Mouse (Mus musculus) neural tube, embryonic 10.5 days (tissue): ENCODE measurements around the gene Dysf.

Source experiments
- DNase-seq: peaks from one replicate; pipeline ENCODE4 v3.0.0-alpha.2; 2017; ENCODE audit warnings: low spot score; ENCODE audit errors: extremely low spot score

Dysf gene

DNA sequence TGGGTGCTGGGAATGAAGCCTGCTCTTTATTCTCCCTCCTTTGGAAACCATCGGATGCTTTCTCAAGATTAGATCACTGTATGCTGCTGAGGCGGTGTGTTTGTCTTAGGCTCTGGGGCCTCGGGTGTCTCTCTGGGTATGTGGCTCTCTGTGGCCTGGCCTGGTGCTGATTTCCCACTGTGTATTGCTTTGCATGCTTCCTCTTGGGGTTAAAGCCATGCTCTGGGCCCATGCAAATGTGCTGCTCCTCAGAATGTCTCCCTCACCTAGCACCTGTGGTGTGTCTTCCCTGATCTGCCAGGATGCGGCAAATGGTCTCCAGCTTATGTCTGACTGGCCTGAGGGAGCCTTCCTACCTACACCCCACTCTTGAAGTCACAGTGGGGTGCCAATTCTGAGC lies 41.8 kb downstream of the Dysf start:
- DNase-seq, result no peak

DNA sequence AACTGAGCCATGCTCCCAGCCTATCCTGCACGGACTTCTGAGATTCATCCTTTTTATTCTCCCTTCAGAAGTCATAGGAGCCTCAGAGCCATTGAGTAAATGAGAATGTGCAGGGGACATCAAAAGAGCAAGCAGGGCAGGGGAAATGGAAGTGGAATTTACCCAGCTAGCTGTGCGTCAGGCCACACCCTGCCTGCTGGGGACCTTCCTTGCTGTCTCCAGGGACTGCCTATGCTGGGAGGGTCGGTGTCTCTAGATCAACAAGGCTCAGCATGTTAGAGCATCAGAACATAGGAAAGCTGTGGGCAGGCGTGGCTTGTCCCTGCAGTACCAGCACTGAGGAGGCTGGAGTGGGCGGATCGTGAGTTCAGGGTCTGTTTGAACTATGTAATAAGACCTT lies 42.6 kb downstream of the Dysf start:
- no peak for DNase-seq

DNA sequence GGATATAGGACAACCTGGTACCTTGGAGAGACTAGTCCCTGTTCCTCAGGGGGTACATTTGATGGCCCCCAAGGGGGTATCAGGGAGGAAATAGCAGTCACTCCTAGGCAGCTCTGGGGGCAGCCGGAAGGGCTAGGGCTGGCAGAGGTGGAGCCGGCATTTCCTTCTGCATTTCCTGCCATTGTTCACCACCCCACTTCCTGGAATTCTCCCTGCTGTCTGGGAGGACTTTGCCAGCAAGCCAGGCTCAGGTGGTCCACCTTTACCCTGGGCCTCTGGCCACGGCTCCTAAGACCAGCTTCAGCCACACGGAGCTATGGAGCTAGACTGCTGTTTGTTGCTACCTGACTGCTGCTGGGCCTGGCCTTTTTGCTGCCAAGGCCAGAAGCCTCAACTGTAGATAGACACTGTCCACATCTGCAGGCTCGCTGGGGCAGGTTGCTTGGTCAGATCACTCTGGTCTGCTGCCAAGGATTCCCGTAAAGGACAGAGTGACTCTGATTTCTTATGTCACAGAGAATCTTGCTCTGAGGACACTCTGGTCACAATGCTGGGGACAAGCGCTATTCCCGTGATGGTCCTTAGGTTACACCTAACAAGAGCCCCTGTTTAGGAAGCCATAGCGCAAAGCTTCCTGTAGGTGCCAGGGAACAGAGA lies 45.6 kb downstream of the Dysf start:
- DNase-seq, result no peak

DNA sequence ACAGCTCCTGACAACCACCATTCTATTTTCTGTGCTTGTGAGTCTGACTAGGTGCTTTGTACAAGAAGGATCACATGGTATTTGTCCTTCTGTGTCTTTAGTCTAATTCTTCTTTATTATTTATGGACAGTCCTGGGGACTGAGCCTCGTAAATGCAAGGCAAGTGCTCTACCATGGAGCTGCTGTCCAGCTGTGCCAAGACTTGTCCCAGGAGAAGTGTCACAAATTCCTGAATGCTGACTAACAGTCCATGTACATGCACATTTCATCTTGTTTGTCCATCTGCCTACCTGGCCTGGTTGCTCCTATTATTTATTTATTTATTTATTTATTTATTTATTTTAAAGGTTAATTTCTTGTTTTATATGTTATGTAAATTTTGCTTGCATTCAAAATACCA lies 47.2 kb downstream of the Dysf start:
- no peak for DNase-seq

DNA sequence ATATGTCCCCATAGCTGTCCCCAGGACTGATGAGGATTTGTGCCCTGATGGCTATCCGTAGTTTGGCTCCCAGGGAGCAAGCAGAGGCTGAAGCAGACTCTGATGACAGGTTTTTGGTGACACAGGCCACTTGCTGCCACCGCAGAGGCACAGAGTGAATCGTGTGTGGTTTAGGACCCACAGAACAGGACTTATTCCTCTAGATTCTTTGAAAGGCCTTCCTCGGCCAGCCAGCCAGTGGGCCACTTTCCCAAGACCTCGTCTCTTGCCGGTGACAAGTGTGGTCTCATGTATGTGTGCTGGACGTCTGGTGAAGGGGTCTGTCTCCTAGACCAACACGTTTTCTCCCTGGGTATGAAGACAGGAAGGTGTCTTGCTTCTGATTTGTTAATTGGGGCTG lies 48.8 kb downstream of the Dysf start:
- DNase-seq, result no peak

DNA sequence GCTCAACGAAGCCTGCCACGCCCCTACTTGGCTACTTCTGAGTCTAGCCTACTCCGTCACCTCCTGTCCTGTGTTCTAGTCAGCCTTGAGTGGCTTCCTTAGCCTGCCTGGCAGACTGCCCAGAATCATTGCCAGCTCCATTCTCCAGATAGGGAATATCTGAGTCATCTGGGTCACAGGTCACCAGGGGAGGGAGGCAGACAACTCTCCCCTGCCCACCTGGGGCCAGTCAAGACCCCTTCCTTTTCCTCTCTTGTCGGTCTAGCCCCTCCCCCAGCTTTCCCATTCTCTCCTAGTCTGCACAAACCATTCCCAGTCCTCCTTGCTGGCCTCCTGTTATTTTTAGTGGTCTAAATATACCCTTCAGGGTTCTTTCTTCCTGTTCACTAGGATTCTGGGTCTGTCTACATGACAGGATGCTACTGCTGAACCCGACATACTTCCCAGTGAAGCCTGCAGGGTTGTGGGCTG lies 50.3 kb downstream of the Dysf start:
- DNase-seq, result no peak

DNA sequence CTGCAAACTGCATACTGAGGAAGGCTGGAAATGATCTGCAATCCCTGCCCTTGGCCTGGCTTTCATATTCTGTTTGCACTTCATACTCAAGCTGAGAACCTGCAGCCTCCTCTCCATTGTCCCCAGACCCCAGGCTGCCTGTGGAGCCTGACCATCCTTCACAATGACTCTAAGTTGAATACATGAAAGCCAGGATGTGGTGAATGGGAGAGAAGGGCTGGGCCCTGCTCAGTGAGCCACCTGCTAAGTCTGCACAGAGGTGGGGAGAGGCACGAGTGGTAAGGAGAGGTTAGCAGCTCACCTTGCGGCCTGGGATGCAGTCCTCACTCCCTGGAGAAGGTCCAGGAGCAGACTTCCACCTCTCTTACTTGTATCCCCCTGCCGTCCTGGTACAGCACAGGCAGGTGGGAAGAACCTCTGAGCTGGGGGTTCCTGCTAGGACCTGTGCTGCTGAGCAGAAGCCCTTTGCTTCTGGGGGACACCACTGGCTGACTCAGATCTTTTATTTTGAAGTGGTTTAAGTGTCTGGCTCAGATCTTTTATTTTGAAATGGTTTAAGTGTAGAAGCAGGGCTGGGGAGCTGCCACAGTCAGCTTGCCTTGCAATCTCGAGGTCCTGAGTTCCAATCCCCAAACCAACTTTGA lies 51.5 kb downstream of the Dysf start:
- no peak for DNase-seq

DNA sequence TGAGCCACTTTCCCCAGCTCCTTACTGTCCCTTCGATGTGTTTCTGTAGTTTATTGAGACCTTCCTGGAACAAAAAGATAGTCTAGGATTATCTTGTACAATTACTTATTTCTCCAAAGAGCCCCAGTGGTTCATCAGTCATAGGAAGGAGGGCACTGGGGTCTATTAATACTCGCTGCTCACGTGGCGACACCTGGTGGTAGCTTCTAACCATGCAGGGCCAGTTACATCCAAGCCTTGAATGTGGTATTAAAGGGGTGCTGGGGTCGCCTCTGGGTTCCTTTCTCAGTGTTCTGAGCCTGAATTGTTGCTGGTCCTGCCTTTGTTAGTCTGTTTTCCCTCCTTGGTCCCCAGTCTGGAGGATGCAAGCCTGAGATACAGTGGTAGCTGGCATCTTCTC lies 52.9 kb downstream of the Dysf start:
- peak; percentile 78 for DNase-seq

DNA sequence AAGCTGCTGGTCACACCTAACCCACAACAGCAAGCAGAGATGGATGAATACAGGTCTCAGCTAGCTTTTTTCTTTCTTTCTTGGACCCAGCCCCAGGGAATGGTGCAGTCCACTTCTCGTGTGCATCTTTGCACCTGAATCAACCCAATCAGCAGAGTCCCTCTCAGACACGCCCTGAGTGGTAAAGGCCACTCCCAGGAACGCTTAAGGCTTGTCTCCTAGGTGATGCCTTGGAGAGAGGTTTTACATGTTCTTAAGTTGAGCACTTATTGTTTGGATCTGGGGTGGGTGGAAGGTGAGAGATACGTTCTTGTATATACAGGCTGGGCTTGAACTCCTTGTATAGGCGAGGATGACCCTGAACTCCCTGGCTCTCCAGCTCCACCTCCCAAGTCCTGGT lies 54.2 kb downstream of the Dysf start:
- DNase-seq, result no peak

DNA sequence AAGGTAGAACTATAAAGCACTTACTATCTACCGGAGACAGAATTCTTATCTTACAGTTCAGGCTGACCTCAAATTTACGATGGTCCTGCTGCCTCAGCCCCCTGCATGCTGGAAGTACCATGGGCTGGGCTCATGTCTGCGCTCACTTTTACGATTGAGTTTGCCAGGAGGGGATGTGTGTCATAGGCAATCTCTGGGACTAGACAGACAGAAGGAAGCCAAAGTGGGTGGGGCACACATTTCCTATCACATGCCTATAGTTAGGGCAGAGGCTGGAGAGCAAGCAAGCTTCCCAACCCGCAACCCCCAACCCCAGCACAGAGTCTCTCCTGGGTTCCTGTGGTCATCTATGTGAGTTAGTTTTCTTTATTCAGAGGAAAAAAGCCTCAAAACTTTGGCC lies 59.8 kb downstream of the Dysf start:
- DNase-seq, result no peak

DNA sequence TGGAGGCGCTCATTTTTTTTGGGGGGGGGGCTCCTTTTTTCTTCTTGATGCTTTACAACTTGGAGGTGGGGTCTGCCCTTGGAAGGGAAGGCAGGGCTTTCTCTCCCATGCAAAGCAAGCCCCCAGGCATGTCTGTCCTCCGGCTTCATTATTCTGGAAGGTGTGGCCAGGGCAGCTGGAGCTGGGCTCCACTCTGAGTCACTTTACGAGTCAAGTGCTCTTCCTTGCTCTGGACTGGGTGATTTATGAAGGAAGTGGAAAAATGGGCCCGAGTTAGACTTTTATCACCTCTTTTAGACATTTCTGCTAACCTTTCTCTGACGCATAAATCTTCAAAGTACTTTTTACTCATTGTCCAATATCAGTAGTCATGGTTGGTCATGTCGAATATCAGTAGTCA lies 61.9 kb downstream of the Dysf start:
- no peak for DNase-seq

DNA sequence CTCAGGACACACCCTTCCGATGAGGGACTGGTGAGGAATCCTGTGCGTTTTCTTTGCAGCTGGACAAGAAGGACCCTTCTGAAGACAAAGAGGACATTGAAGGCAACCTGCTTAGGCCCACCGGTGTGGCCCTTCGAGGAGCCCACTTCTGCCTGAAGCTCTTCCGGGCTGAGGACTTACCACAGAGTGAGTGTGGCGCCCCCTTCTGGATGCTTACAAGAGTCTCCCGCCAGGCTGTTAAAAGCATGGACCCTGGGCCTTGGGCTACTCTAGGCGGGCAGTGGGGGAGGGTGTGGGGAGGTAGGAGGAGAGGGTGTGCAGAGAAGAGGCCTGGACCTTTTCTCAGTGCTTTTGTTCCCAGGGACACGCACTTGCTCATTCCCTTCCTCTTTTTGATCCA lies 64.2 kb downstream of the Dysf start:
- no peak for DNase-seq

DNA sequence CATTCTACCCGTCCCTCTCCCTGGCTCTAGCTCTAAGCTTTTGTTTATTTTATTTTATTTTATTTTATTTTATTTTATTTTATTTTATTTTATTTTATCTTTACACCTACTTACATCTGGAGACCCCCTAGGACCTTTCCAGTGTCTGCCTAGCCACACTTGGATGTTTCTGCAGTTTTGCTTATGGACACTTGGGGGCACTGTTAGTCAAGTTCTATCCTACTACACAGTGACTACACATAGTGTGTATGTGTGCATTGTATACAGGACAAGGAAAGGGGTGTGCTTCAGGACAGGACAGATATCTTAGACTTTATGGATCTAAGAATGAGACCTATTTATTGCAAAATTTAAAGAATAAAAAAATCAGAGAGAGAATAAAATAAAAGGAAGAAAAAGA lies 69.8 kb downstream of the Dysf start:
- DNase-seq, result no peak

DNA sequence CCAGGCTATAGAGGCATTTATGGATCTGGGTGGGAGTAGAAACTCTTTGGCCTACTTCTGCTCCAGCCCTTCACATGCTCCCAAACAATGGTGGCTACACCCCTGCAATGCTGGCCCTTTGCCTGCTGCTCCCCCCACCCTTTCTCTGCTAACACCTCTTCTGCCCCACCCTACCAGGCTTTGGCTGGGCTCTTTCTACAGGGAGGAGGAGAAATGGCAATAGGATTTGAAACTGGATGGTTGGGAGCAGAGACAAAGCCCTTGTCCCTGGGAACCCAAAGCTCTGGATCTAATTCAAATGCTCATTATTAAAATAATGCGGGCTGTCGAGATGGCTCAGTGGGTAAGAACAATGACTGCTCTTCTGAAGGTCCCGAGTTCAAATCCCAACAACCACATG lies 72.2 kb downstream of the Dysf start:
- DNase-seq, result no peak

DNA sequence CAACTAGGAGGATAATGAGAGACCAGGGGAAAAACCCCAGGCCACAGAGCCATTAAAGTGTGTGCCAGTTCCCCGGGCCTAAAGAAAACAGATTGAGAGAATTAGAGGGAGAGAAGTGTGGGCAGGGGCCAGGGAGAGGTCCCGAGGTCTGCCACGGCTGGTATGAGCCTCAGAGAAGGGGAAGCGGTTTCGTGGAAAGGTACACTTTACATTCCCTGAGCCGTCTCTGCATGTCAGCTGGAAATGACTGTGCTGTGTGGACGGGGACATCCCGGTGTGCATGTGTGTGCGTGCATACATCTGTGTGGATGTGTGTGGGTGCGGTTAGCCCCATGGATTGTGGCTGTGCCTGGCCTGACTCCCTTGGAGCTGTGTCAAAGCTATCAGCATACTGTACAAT lies 76.4 kb downstream of the Dysf start:
- no peak for DNase-seq

DNA sequence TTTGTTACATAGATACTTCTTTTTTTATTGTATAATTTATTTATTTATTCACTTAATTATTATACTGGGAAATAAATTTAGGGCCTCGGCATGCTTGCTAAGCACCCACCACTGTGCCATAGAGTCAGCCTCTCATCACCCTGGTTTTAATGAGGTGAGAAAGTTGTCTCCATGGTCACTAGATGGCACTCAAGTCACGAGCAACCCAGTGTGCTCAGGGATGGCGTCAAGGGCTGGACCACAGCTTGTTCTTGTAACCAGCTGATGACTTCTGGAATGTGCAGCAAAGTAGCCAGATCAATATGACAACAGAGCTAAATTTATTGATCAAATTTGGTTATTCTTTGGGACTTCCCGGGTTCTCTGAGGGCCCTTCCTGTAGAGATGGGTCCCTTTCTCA lies 85.1 kb downstream of the Dysf start:
- DNase-seq, result peak; percentile 49

DNA sequence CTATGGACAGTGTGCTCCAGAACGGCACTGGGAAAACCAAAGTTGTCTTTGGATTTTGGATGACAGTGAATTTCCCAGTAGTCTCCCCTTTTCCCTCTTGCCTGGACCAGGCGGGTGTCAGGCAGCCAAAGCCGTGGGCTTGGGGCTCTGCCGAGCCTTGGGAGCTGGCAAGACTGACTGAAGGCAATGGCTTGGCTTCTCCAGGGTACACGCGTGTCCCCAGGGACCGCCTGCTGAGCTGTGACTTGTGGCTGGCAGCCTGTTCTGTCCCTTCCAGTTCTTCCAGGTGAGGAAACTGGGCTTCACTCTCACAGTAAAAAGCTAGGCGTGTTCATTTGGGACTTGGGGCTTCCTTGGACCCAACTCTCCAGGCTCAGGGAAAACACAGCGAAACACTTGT lies 86.1 kb downstream of the Dysf start:
- DNase-seq, result no peak

DNA sequence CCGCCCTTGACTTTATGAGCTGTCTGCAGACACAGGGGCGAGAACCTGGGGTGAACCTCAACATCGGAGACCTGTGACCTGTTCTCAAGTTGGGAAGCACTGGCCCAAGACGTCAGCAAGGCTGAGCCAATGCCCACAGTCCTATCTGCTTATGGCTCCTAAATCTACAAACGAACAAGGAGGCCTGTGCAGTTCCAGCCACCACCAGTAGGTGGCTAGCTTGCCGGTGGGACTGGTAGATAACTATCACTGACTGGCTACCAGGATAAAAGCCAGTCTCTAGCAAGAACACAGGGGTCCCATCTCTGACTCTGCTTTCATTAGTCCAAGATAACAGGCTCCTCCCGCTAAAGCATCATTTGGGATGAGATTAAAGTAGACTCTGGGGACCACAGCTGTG lies 86.6 kb downstream of the Dysf start:
- peak; percentile 90 for DNase-seq

DNA sequence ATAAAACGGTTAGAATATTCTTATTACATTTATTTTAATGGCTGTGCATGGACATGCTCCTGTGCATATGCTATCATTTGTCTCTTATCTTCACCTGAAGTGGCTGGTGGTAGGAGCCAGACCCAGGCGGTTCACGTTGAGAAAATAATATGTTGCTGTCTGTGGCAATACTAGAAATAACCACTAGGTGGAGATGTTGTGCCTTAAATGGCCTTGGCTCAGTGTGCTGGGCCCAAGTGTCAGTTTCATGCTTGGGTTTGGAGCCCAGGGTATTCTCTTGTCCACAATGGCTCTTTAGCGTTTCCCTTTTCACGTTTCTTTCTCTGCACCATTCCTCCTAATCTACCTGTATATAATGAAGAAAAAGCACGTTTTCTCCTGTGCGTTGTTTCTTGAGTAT lies 87.5 kb downstream of the Dysf start:
- peak; percentile 48 for DNase-seq

DNA sequence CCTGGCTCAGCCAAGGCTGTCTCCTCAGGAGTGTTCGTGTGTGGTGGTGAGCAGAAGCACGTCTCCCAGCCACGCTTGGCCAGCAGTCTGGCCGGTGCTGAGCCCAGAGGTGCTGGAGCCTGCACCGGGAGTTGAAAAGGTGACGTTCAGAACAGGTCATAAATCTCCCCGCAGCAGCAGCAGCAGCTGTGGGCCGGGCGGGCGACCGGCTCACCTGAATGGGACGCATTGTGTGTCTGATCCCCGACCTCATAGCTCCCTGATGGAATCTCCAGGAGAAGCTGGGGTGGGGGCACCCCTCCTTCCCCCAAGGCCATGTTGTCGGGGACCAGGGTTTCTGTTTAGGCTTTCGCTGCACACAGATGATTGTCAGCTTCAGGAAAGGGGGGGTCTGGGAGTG lies 93.6 kb downstream of the Dysf start:
- DNase-seq, result peak; percentile 30

DNA sequence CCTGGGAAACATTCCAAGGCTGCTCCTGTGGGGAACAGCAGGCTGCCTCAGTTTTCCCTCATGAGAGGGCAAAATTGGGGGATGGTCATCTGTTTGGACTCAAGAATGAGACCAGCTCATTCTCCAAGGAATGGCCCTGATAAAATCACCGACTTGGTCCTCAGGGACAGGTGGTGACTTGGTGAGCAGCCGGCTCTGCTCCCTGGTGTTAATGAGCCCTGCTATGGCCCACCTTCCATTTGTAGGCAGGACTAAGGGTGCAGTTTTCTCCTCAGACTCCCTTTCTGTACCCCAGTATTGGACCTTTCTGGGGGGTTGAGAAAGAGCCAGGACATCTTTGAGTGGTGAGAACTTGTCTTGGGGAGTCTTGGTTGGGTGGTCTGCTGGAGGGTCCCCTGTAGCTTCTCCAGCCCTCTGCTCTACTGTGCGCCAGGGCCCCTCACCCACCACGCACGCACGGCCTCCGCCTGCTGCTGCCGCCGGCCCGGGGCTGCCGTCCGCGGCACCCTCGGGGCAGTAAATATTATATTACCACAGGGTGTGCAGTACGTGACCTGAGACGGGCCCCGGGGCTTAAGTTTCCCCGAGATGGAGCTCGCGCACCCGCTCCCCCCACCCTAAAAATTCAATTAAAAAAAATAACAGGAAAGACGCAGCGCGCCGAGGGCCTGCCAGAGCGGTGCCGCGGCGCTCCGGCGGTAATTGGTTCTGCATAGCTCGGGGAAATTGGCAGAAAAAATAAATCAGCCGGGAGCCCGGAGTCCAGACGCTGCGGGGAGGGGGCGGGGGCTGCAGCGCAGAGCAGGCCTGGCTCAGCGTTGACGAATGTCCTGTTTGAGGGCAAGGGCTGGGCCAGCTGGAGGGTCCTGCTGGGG lies 97.0 kb downstream of the Dysf start:
- peak; percentile 84 for DNase-seq

DNA sequence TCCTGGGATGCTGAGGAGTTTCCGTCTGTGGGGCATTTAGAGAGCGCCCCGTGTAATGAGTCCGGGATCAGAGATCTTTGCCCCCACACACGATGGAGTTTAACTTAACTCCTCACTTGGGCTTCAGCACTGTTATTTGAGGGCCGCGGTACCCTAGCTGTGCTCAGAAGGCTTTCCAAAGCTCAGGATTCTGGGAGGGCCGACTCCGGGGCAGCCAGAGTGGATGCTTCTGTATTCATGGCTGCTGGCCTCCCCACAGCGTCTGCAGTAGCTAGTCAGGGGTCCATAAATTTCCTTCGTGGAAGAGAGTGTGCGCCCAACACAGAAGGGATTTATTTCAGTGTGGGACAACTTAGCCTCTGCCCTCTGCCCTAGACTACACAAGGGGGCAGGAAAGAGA lies 97.7 kb downstream of the Dysf start:
- no peak for DNase-seq

DNA sequence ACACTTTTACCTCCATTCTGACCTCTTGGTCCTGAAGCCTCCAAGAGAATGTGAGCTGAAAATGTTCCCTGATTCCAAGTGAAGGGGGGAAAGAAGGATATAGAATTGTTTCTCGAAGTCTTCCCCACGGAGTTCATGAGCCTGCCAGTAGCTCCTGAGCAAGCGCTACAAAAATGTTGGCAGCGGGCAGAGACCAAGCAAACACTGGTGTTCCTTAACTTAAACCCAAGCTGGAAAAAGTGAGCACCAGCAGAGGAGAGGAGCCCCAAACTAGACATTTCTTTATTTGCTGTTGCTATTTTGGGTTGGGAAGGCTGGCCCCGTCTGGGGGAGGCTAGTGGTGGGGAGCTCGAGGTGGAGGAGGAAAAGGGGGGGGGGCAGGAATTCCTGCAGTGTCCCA lies 102.0 kb downstream of the Dysf start:
- no peak for DNase-seq
